In genomic region chr2:150985359-150985758, GRCm38 (mm10) we compare ENCODE assay signal across 30 mouse cellular contexts.
"Had no signal": no experiment of that assay in that cellular context is flagged by ENCODE, and none has a peak within 500 bp of the region (broad histone marks: within the 10 kb centered on the region; RNA-seq: fewer than 3 reads in every experiment).

No protein-coding gene starts in this region.

- H3K36me3 ChIP-seq: heart, embryonic 12.5 days; heart, embryonic 13.5 days; heart, embryonic 15.5 days; hindbrain, embryonic 12.5 days; hindbrain, embryonic 13.5 days; hindbrain, embryonic 15.5 days; intestine, embryonic 15.5 days; kidney, embryonic 15.5 days had no signal

- H3K27ac ChIP-seq: heart, embryonic 13.5 days; heart, embryonic 15.5 days; hindbrain, embryonic 10.5 days; hindbrain, embryonic 12.5 days; hindbrain, embryonic 13.5 days; hindbrain, embryonic 14.5 days; hindbrain, embryonic 15.5 days; hindbrain, postnatal 0 days; intestine, embryonic 15.5 days; kidney, embryonic 15.5 days; kidney, postnatal 0 days; layer of hippocampus, adult 2 months; left cerebral cortex, adult 2 months had no signal

- H3K4me1 ChIP-seq: hindbrain, embryonic 10.5 days; hindbrain, embryonic 12.5 days; hindbrain, embryonic 13.5 days; hindbrain, embryonic 15.5 days; intestine, embryonic 15.5 days had no signal

- H3K4me3 ChIP-seq: heart, embryonic 12.5 days; heart, embryonic 13.5 days; heart, embryonic 15.5 days; hindbrain, embryonic 10.5 days; hindbrain, embryonic 12.5 days; hindbrain, embryonic 13.5 days; hindbrain, embryonic 15.5 days; intestine, embryonic 15.5 days; kidney, embryonic 15.5 days; layer of hippocampus, adult 2 months; left cerebral cortex, adult 2 months had no signal

- H3K9ac ChIP-seq: heart, embryonic 12.5 days; heart, embryonic 13.5 days; heart, embryonic 15.5 days; hindbrain, embryonic 12.5 days; hindbrain, embryonic 13.5 days; hindbrain, embryonic 14.5 days; hindbrain, embryonic 15.5 days; intestine, embryonic 15.5 days; kidney, embryonic 15.5 days had no signal

- H3K27me3 ChIP-seq: heart, embryonic 12.5 days; heart, embryonic 13.5 days; heart, embryonic 15.5 days; hindbrain, embryonic 12.5 days; hindbrain, embryonic 13.5 days; hindbrain, embryonic 15.5 days; intestine, embryonic 15.5 days; kidney, embryonic 15.5 days had no signal

- H3K9me3 ChIP-seq: heart, embryonic 12.5 days; heart, embryonic 13.5 days; heart, embryonic 15.5 days; hindbrain, embryonic 10.5 days; hindbrain, embryonic 12.5 days; hindbrain, embryonic 13.5 days; hindbrain, embryonic 15.5 days; intestine, embryonic 15.5 days; kidney, embryonic 15.5 days had no signal

- H3K4me2 ChIP-seq: heart, embryonic 11.5 days; heart, embryonic 12.5 days; heart, embryonic 13.5 days; heart, embryonic 15.5 days; hindbrain, embryonic 12.5 days; hindbrain, embryonic 13.5 days; hindbrain, embryonic 14.5 days; hindbrain, embryonic 15.5 days; intestine, embryonic 15.5 days; kidney, embryonic 15.5 days had no signal

- DNase-seq: heart, postnatal 10 days; heart, postnatal 14 days; heart, postnatal 36 days; heart, postnatal 4 days; kidney, adult 11 months; kidney, adult 18-20 months; kidney, adult 2 months; kidney, adult 8-10 months; kidney, adult 9 months; kidney, postnatal 10 days; kidney, postnatal 14 days; kidney, postnatal 36 days; kidney, postnatal 4 days; layer of hippocampus, adult 9-11 months; layer of hippocampus, postnatal 36 days had no signal
